Mouse (Mus musculus) T-helper 2 cell (primary cell): Measurements from ENCODE around the gene Kalrn.

Experiments
- in situ Hi-C: fragments of 300-600 bp; cut with MboI, MseI; formaldehyde crosslinking; loops from one replicate; pipeline ENCODE4 v1.15.1; 2025; ENCODE audit warnings: high pct_unique_total_duplicates

The Kalrn gene

DNA sequence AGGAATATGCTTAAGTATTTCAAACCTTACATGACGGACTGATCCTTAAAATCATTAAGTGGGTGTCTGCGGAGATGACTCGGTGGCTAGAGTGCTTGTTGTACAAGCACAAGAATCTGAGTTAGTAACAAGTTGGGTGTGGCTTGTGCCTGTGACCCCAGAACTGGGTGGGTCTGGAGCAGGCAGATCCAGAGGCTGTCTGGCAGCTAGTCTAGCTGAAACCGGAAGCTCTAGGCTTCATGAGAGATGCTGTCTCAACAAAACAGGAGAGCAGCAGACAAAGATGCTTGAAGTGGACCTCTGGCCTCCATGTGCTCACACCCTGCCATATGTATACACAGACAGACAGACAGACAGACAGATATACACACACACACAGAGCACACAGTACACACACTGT is 582.6 kb downstream of the Kalrn start:
- in situ Hi-C loops: no loop called here

DNA sequence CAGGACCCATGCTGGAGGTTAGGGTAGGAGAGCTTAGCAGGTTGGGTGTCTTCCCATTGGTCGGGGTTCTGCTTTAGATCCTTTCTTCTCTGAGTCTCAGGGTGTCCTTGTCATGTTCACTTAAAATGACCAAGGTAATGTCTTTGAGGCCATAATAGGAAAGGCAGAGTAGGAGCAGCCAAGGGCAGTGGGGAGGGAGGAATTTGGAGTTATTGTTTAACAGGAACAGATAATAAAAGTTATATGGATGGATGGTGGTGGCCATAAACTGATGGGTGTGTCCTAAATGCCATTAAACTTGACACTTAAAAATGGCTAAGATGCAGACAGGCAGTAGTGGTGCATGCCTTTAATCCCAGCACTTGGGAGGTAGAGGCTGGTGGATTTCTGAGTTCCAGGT is 584.2 kb downstream of the Kalrn start:
- in situ Hi-C loops: no loop called here

DNA sequence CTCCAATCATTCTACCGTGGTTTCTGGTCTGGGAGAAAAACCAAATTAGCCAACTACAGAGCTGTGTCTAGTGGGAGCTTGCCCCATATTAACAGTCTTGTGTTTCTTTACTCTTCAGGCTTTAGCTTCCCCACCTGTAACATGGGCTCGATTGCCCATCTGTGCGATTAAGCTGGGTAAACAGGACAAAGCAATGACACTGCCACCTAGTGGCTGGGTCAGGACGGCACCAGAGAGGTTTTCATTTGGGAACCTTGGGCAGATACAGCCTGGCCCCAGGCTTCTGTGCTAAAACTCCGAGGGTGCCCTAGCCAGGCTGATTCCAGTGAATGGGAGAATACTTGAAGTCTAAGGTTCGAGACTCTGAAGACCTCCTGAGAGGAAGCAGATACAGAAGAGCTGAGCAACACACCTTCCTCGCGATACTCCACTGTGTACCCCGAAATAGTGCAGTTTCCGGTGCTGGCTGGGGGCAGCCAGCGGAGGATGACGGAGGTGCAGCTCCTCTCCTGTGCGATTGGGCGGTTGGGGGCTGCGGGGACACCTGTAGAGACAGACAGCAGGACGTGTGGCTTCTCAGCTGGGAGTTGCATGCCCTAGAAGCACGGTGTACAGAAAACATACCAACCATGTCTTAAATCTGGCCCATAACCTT is 584.8 kb downstream of the Kalrn start:
- in situ Hi-C loops: no loop called here

DNA sequence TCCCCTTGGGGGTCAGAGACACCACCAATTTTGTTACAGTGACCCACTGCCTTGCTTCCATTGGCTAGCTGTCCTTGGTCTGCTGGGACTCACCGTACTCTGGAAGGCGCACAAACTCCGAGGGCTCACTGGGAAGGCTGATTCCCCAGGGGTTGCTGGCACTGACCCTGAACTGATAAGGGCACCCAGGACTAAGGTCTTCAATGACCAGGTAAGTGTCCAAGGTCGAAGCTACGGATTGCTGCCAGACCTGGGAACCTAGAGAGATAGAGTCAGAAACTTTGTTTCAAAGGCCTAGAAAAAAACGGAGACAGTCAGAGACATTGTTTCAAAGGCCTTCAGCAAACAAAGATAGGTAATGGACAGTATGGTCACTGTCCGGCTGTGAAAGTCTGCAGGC is 586.3 kb downstream of the Kalrn start:
- in situ Hi-C loops: no loop called here

DNA sequence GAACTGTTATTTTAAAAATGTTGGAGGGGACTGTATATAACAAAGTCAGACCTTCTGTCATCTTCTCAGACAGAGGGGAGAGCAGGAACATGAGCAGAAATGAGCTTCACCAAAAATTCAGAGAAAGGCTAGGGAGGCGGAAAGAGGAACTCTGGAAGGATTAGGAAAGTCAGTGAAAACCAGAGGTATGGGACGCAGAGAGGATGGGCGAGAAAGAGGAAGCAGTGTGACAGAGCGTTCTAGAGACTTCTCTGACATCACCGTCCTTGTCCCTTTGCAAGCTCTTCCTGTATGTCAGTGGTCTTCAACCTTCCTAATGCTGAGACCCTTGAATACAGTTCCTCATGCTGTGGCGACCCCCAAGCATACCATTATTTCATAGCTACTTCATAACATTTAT is 588.0 kb downstream of the Kalrn start:
- in situ Hi-C loops: no loop called here

DNA sequence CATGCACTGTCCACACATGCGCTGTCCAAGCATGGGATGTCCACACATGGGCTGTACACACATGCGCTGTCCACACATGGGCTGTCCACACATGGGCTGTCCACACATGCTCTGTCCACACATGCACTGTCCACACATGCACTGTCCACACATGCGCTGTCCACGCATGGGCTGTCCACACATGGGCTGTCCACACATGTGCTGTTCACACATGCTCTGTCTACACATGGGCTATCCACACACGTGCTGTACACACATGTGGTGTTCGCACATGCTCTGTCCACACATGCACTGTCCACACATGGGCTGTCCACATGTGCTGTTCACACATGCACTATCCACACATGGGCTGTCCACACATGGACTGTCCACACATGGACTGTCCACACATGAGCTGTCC is 589.6 kb downstream of the Kalrn start:
- in situ Hi-C loops: no loop called here

DNA sequence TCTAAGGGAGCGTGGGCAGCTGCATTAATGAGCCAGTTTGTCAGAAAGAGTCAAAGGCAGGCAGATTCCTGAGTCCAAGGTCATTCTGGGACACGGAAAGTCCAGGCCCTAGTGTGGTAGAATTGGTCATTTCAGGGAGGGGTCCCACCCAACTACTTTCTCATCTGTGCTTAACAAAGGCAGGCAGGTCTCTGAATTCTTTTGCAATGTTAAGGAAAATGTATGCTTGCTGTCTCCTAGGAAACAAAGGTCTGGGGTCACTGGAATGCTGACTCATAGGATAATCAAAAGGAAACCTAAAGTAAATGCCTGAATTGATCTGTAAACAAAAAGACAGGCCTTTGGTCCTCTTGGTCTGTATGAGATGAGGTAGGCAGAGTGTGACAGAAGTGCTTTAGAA is 593.5 kb downstream of the Kalrn start:
- in situ Hi-C loops: no loop called here

DNA sequence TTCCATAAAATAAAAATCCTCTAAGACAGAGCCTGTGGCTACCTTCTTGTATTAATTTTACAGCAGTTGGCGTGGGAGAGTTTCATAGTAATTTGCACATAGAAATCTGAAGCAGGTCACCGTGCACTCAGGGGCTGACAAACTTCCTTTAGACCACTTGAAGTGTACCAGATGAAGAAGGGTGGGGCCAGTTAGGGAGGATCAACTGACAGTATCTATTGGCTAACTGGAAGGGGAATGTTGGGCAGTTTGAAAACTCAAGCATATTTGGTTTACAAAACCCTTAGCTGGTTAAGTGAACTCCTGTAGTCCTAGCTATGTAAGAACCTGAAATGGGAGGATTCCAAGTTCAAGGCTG is 606.1 kb downstream of the Kalrn start:
- in situ Hi-C loops: loop anchor here (25.0 kb wide), 1 partner anchor 1805 kb away; the partner anchor contains the start of gene Nrros

DNA sequence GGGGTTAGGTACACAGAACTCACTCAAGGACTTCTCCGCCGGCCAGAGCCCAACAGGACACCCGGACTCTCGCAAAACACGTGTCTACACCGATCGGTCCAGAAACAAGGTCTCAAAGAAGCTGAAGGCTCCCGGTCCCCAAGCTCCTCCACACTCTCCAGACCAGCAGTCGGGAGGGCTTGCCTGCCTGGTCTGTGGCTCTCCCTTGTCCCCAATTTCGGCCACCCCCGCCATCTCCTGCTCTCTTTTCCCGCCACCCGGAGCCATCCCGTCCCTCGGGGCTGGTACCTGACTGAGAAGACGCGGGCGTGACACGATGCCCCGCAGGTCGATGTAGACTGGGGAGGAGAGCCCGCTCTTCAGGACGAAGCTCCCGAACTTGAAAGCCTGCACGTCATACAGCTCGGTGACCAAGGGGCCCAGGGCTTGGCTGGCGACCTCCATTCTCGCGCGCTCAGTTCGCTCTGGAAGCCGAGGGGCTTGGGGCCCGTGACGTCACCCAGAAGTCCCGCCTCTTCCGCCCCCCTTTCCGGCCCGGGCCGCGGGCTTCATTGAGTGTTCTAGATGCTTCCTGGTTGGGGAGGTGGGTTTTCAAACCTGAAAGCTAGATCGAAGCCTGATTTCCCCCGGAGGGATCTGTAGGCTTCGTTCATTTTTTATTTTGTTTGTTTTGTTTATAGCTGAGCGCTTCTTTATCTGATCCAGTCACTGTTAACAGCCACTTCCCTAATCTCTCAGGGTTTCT is 606.6 kb downstream of the Kalrn start, which contains the start of gene Umps:
Gene Umps, minus strand, starts transcription at position 501 of the 745 bp plus-strand sequence.
- in situ Hi-C loops: loop anchor here (25.0 kb wide), 1 partner anchor 1804 kb away; the partner anchor contains the start of gene Nrros

DNA sequence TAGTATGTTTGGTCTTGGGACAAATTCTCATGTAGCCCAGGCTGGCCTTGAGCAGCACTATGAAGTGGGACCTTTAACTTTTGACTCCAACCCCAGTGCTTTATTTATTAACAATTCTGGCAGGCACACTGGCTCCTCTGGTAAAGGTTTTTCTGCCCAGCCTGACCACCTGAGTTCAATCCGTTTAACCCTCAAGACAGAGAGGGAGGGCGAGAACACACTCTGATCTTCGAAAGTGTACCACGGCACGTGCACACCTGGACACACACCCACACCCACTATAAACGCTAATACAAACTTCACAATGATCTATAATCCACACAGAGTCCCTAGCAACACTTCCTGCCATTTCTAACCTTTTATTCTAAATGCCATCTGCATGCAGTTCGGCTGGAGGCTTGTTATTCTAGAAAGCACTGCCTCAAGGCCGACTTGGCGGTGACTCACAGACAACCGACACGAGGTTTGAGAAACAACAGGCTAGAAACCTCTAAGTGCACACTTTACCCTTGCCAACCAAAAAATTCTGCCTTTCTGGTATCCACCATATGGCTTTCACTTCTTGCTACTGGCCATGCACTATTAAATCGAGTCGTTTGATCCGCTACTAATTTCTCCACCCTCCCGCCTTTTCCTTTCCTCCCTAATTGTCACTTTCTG is 607.3 kb downstream of the Kalrn start:
- in situ Hi-C loops: loop anchor here (25.0 kb wide), 1 partner anchor 1804 kb away; the partner anchor contains the start of gene Nrros

DNA sequence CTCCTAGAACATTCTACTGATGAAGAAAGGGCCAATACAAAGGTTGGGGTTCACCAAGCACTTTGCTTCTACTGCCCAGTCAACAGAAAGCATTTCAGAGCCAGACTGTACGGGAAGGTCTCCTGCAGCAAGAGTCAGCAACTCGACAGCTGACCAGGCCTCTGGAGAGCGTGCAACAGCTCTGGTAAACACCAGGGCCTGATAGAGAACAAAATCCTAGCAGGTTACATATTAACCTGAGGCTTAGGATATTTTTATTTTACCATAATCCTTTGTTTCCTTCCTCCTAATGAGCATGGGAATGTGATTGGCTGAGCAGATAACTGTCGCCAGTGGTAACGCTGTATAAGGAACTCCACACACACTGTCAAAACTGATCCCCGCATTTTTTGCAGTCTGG is 609.8 kb downstream of the Kalrn start:
- in situ Hi-C loops: loop anchor here (25.0 kb wide), 1 partner anchor 1801 kb away; the partner anchor contains the start of gene Nrros

DNA sequence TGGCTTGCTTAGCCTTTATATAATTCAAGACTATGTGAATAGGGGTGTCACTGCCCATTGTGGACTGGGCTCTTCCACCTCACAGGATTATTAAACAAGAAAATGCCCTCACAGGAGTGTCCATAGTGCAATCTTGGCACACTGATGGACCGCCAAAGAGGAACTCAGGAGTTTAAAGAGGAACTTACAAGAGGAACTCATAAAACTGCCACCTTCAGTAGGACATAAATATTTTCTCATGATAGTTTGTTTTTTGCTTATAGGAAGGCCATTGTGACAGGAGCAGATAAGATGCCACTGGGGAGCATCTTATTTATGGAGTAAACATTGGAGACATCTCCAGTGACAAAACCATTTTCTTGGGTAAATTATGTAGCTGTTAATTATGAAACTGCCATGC is 618.5 kb downstream of the Kalrn start:
- in situ Hi-C loops: loop anchor here (25.0 kb wide), 1 partner anchor 1792 kb away; the partner anchor contains the start of gene Nrros

DNA sequence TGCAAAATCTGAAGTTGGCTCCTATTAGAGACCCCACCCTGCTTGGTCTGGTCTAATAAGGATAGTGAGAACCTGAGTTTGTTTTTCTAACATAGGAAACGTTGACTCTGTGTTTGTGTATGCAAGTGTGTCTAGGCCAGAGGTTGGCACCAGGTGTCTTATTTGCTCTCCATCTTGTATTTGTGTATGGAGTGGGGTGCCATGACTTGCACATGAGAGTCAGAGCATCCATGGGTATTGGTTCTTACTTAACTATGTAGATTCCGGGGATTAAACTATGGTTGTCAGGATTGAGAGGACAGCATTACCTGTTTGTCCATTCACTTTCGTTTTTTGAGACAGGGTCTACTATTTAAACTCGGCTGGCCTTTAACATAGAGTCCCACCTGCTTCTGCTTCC is 620.3 kb downstream of the Kalrn start:
- in situ Hi-C loops: loop anchor here (25.0 kb wide), 1 partner anchor 1791 kb away; the partner anchor contains the start of gene Nrros

DNA sequence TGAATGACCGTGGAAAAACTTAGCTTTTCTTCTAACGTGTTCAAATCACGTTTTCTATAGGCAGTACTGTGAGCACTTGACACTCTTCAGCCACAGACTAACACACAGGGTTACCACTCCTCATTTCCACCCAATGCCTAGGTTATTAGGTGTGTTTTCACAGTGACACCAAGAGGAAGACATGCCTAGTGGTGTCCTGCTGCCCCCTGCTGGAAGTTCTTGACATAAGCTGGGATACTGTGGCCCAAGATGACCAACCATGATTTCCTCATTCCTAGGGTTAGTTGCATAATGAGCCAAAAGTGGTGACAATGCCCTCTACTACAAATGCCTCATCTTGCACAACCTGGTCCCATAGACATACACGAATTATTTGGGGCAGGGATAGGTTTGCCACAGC is 622.5 kb downstream of the Kalrn start:
- in situ Hi-C loops: loop anchor here (25.0 kb wide), 1 partner anchor 1789 kb away; the partner anchor contains the start of gene Nrros

DNA sequence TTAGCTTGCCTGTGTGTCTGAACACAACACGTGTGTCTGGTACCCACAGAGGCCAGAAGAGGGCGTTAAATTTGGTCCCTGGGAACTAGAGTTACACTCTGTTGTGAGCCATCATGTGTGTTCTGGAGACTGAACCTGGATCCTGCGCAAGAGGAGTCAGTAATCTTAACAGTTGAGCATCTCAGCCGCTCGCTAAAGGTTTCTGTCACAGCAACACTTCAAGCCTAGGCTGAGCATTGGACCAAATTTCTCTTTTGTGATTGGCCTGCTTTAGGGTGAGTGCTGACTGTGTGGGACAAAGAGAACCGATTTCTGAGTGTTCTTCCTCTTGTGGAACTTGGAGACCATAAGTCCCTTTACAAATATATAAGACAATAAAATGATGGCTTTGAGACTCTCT is 622.9 kb downstream of the Kalrn start:
- in situ Hi-C loops: loop anchor here (25.0 kb wide), 1 partner anchor 1788 kb away; the partner anchor contains the start of gene Nrros

DNA sequence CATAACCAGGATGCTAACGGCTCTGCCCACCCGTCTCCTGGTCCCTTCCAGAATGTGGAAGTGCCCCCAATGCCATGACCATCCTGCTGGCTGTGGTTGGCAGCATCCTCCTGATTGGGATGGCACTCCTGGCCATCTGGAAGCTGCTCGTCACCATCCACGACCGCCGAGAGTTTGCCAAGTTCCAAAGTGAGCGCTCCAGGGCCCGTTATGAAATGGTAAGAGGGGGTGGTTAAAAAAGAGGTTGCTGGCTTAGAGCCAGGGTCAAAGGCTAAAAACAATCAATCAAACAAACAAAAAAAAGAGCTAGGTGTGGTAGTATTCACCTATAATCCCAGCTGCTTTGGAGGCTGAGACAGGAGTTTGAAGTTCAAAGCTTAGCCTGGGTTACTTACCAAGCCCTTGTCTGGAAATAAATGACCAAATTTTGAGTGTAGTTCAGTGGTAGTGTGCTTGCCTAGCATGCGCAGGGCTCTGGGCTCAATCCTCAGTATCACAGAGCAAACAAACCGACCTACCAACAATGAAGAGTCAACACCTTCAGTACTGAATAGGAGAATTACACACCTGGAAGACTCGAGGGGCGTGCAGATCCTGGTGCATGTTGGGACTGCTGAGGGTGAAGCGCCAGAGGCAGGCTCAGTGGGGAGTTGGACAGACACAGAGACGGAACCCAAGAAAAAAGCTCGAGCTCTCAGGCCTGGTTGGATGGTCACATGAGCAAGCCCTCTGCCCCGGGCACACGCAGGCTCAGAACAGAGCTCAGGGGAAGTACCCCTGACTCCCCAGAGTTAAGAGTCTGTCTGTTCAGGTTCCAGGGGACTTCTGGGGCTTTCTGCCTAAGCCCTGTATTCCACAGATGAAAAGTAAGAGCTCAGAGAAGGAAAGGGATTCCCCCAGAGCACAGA is 625.4 kb downstream of the Kalrn start:
- in situ Hi-C loops: no loop called here

DNA sequence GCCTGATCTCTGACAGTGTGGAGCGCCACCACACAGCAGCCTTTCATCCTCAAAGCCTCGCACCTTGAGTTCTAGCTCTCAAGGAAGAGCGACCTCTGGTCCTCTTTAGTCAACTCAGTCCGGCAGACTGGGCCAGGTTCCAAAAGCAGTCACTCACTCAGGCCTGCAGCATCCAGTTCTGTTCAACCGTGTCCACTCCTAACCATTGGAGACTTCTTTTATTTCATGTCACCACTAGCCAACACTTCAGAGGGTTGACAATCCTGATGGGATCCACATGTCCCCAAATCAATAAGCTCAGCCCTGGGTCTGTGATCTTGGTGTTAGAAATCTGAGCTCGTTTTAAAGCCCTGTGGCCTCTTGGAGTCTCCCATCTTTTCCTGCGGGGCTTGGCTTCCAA is 627.3 kb downstream of the Kalrn start:
- in situ Hi-C loops: no loop called here

DNA sequence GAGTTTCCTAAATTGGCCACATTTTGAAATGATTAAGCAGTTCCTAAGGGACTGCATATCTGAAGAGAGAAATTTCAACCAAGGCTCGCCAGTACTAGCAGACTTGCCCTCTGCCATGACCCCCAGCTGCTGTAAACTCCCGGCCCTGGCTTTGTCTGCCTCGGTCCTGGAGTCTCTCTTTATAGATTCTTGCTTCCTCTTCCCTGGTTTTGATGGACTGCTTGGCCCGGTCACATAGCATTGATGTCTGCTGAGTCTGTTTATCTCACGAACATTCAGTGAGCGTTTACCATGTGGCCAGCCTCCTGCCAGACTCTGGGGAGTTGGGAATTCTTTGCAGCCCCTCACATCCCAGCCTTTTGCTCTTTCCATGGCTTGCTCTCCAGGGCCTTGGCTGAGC is 628.6 kb downstream of the Kalrn start:
- in situ Hi-C loops: loop anchor here (5.0 kb wide), 1 partner anchor 117 kb away; the partner anchor contains the start of gene Itgb5

DNA sequence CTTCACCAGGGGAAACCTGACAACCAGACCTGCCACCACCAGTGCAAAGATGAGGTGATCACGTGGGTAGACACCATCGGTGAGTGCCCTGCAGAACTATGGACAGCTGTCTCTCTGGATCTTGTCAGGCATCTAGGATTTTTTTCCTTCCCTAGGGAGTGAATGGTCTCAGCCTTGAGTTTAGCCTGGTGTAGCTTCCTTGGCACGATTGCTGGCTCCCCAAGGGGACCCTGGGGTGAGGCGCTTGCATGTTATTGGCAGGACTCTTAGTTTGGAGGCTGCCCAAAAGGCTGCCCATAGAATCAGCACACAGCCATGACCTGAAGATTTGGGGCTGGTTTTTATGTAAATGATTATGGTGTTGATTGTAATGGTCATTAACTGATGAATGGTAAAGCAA is 629.2 kb downstream of the Kalrn start:
- in situ Hi-C loops: loop anchor here (5.0 kb wide), 1 partner anchor 117 kb away; the partner anchor contains the start of gene Itgb5

DNA sequence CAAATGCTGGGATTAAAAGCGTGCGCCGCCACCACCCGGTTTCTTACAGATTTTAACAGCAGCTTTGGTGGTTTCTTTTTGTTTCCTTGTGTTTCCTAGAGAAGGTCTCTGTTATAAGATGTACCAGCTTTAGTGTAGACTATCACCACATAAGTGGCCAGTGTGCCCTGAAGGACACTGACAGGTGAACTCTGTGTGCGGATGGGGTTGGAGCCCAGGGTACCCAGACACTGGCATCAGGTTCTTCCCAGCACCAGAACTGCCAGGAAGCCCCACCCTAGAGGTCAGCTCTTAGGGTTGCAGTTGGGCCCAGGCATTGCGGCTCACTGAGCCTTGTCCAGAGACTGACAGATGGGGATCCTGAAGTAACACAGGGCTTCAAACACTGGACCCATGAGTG is 629.9 kb downstream of the Kalrn start:
- in situ Hi-C loops: loop anchor here (5.0 kb wide), 1 partner anchor 116 kb away; the partner anchor contains the start of gene Itgb5

DNA sequence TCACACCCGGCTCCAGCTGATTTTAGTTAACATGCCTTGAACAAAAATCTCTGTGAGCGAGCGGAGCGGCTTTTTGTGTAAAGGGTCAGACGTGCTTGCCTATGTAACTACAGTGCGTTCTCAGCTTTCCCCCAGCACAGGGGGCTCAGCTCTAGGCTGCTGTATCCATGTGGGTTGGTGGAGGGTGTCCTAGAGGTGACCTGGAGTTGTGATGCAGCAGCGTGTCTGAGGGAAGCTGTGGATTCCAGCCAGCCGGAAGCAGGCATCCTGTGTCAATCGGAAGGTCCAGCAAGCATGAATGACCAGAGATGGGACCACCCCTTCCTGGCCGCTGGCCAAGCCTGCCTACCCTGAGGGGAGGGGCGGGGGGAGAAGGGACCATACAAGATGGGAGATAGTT is 631.0 kb downstream of the Kalrn start:
- in situ Hi-C loops: loop anchor here (5.0 kb wide), 1 partner anchor 115 kb away; the partner anchor contains the start of gene Itgb5
